Comparison of ENCODE assay signal across 8 mouse cellular contexts in the genomic region with DNA sequence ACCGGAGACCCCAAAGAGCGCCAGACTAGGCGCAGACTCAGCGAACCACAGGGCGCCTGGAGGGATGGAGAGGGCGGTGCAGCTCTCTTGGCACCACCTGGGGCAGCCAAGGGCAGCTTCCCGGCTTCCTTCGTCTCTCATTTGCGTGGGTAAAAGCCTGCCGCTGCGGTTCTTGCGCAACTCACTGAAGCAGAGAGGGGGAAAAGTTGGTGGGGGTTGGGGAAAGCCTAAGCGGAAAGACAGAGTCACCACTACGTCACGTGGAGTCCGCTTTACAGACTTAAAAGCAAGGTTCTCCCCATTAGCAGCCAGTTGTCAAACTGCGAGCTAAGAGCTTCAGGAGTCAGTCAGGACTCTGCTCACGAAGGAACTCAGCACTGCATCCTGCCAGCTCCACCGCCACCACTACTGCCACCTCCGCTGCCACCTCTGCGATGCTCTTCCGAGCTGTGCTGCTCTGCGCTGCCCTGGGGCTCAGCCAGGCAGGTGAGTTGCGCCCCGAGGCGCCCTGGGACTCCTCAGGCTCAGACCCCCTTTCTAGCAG. TPM values are rescaled to one million over a fixed set of nuclear protein-coding genes. Genes with fewer than 3 reads are reported as not detected.
DNase-seq lines count a peak whose midpoint lies in the region; ATAC-seq and TF ChIP-seq lines count a peak whose summit lies in the region.

Gene Ptgs2, plus strand, starts transcription at position 242 of the 544 bp plus-strand sequence.

- peak; percentile 92 for ATAC-seq in embryonic facial prominence, embryonic 14.5 days (ENCODE audit: low read depth)
- peak; percentile 79 for ATAC-seq in heart, embryonic 12.5 days (ENCODE audit: insufficient number of reproducible peaks, low FRiP score)
- peak; percentile 37 for ATAC-seq in liver, embryonic 15.5 days (ENCODE audit: insufficient read depth)

- H3K9ac ChIP-seq in embryonic facial prominence, embryonic 14.5 days (ENCODE audit: low read depth, low read length): peak within 1 kb of the TSS; percentile 63
- H3K9ac ChIP-seq in heart, embryonic 12.5 days: peak within 1 kb of the TSS; percentile 60; the same call in 1 of the 2 replicates
- no peak within 1 kb of the TSS for H3K9ac ChIP-seq in liver, embryonic 15.5 days

- no peak for TF ChIP-seq CTCF in testis, adult 2 months (IDR thresholded peaks at IDR 0.05; ENCODE audit: control insufficient read depth, insufficient read depth, insufficient replicate concordance, low read depth, low read length)

- WGBS in embryonic facial prominence, embryonic 14.5 days: 1% methylated on average over 26 of the region's 26 CpGs
- 2% methylated on average over 26 of the region's 26 CpGs for WGBS in heart, embryonic 12.5 days
- 1% methylated on average over 26 of the region's 26 CpGs for WGBS in liver, embryonic 15.5 days (ENCODE audit: insufficient replicate concordance)

- H3K36me3 ChIP-seq in embryonic facial prominence, embryonic 14.5 days (ENCODE audit: control insufficient read depth, insufficient read depth, low read length): no peaks in the 10 kb centered on the region
- H3K36me3 ChIP-seq in heart, embryonic 12.5 days: no peaks in the 10 kb centered on the region
- H3K36me3 ChIP-seq in liver, embryonic 15.5 days (replicated peaks): no peaks in the 10 kb centered on the region
- no peaks in the 10 kb centered on the region for H3K36me3 ChIP-seq in testis, adult 2 months (ENCODE audit: control insufficient read depth, insufficient read depth, low read length)

- TF ChIP-seq POLR2A in testis, adult 2 months (IDR thresholded peaks at IDR 0.05; ENCODE audit: control insufficient read depth, low read depth, low read length): no peak

- no peaks in the 10 kb centered on the region for H3K9me3 ChIP-seq in embryonic facial prominence, embryonic 14.5 days (ENCODE audit: control insufficient read depth, low read length)
- no peaks in the 10 kb centered on the region for H3K9me3 ChIP-seq in heart, embryonic 12.5 days (replicated peaks)
- H3K9me3 ChIP-seq in liver, embryonic 15.5 days (replicated peaks): no peaks in the 10 kb centered on the region

- DNase-seq in cerebellum, postnatal 10 days: peak; percentile 26 to 49
- DNase-seq in cerebellum, adult 8-10 months: no peak
- peak; percentile 76 for DNase-seq in embryonic facial prominence, embryonic 14.5 days (ENCODE audit: low spot score)
- peak; percentile 51 for DNase-seq in kidney, postnatal 10 days
- peak; percentile 1 for DNase-seq in naive thymus-derived CD4-positive, alpha-beta T cell, adult 2 months (ENCODE audit: low read depth)

- peak within 1 kb of the TSS; percentile 87 for H3K4me2 ChIP-seq in embryonic facial prominence, embryonic 14.5 days (ENCODE audit: low read depth, low read length)
- H3K4me2 ChIP-seq in heart, embryonic 12.5 days: peak within 1 kb of the TSS; percentile 95
- H3K4me2 ChIP-seq in liver, embryonic 15.5 days: peak within 1 kb of the TSS; percentile 59

- peak within 1 kb of the TSS; percentile 48 for H3K4me3 ChIP-seq in embryonic facial prominence, embryonic 14.5 days (ENCODE audit: low read depth, low read length)
- peak within 1 kb of the TSS; percentile 54 for H3K4me3 ChIP-seq in heart, embryonic 12.5 days
- peak within 1 kb of the TSS; percentile 25 for H3K4me3 ChIP-seq in liver, embryonic 15.5 days (replicated peaks)
- H3K4me3 ChIP-seq in testis, adult 2 months (ENCODE audit: control insufficient read depth, low read depth, low read length): peak within 1 kb of the TSS; percentile 53

- H3K27ac ChIP-seq in embryonic facial prominence, embryonic 14.5 days (replicated peaks; ENCODE audit: low read depth, low read length): no peak within 1 kb of the TSS
- H3K27ac ChIP-seq in heart, embryonic 12.5 days (ENCODE audit: poor library complexity, severe bottlenecking): no peak within 1 kb of the TSS
- no peak within 1 kb of the TSS for H3K27ac ChIP-seq in liver, embryonic 15.5 days (replicated peaks)
- no peak within 1 kb of the TSS for H3K27ac ChIP-seq in testis, adult 2 months (ENCODE audit: control insufficient read depth, insufficient read depth, low read depth, low read length)

- H3K4me1 ChIP-seq in embryonic facial prominence, embryonic 14.5 days (ENCODE audit: control insufficient read depth, insufficient read depth, low read length): peaks cover 4% of the 10 kb centered on the region; the same call in 1 of the 2 replicates
- H3K4me1 ChIP-seq in heart, embryonic 12.5 days (replicated peaks): peaks cover 7% of the 10 kb centered on the region
- no peaks in the 10 kb centered on the region for H3K4me1 ChIP-seq in liver, embryonic 15.5 days (replicated peaks)
- H3K4me1 ChIP-seq in testis, adult 2 months (ENCODE audit: control insufficient read depth, insufficient read depth, low read length): peaks cover 6% of the 10 kb centered on the region

- no peaks in the 10 kb centered on the region for H3K27me3 ChIP-seq in embryonic facial prominence, embryonic 14.5 days (replicated peaks; ENCODE audit: control insufficient read depth, insufficient read depth, low read length)
- no peaks in the 10 kb centered on the region for H3K27me3 ChIP-seq in heart, embryonic 12.5 days (replicated peaks)
- H3K27me3 ChIP-seq in liver, embryonic 15.5 days: peaks cover 6% of the 10 kb centered on the region
- H3K27me3 ChIP-seq in testis, adult 2 months (ENCODE audit: control insufficient read depth, insufficient read depth, low read length): no peaks in the 10 kb centered on the region

RNA-seq across cellular contexts. Expression of gene Ptgs2, which starts in this region (rescaled TPM):
- 0.35 and 0.54 TPM in 2 replicates for polyA plus RNA-seq in embryonic facial prominence, embryonic 14.5 days (2014; fragmentation: Nextera tagmentation; extraction: Ambion mirVana)
- polyA plus RNA-seq in heart, embryonic 12.5 days (2016; fragmentation: Nextera tagmentation; extraction: Ambion mirVana): 0.09 and 0.15 TPM in 2 replicates
- not detected in 2 replicates for polyA plus RNA-seq in liver, embryonic 15.5 days (2015; fragmentation: Nextera tagmentation; extraction: Ambion mirVana)
- polyA plus RNA-seq in testis, adult 2 months (2012; rRNA removed): 2.8 TPM in 1 of 2 replicates, not detected in the other

Comparison
In these comparisons a context has a peak if more than half of its experiments do, and no peak if none do; other contexts are left out.
1. Peak in DNase-seq, ATAC-seq, H3K4me3 ChIP-seq, H3K9ac ChIP-seq and H3K4me2 ChIP-seq in embryonic facial prominence, embryonic 14.5 days; RNA of the gene not detected or under 1 TPM.
2. Peak in ATAC-seq, H3K4me3 ChIP-seq, H3K9ac ChIP-seq and H3K4me2 ChIP-seq in heart, embryonic 12.5 days; RNA of the gene not detected or under 1 TPM.
3. Peak in ATAC-seq, H3K4me3 ChIP-seq and H3K4me2 ChIP-seq in liver, embryonic 15.5 days; RNA of the gene not detected or under 1 TPM.
4. ATAC-seq: peak in every context shown above with its lines; median percentile 92 in embryonic facial prominence, embryonic 14.5 days; 79 in heart, embryonic 12.5 days; 37 in liver, embryonic 15.5 days.